Mouse (Mus musculus): ENCODE measurements around the gene Klhl2. TPM values are rescaled to one million over a fixed set of nuclear protein-coding genes. Genes with fewer than 3 reads are reported as not detected.

The Klhl2 gene
- total and polyA plus RNA-seq, 2 experiments from 2014 or later, result 5.8 to 10.5 TPM

- Histone ChIP-seq H3K4me2 (ENCODE audit: low read depth, low read length) (no peak overlapping the region), H3K4me1 (ENCODE audit: control insufficient read depth, insufficient read depth) (no peaks in the 10 kb centered on the region), H3K27me3 (ENCODE audit: control insufficient read depth, insufficient read depth, low read length) (no peaks in the 10 kb centered on the region), H3K27ac (ENCODE audit: low read depth) (no peak overlapping the region), H3K36me3 (replicated peaks; ENCODE audit: control insufficient read depth, insufficient read depth, low read length) (no peaks in the 10 kb centered on the region), H3K4me3 (ENCODE audit: low read depth, low read length) (no peak overlapping the region), H3K9ac (replicated peaks; ENCODE audit: low read depth, low read length) (no peak overlapping the region), H3K9me3 (replicated peaks; ENCODE audit: control insufficient read depth, low read length) (no peaks in the 10 kb centered on the region)
- no peak for DNase-seq (ENCODE audit: low spot score)
- TF ChIP-seq EP300 (IDR thresholded peaks at IDR 0.05; ENCODE audit: low read depth) (no peak), CTCF (IDR thresholded peaks at IDR 0.05; ENCODE audit: low read depth) (no peak)
- 84% methylated on average over 3 of the region's 3 CpGs for WGBS
- no peak for ATAC-seq (ENCODE audit: insufficient read depth, low read depth)
These were observed 51.3 kb downstream of the Klhl2 start for GRCm38 (mm10) chr8:64798503-64798902.

- H3K27ac ChIP-seq (ENCODE audit: low read depth), result no peak overlapping the region
- ATAC-seq (ENCODE audit: insufficient read depth, low read depth) (no peak), DNase-seq (ENCODE audit: low spot score) (no peak)
- H3K4me1 ChIP-seq (ENCODE audit: control insufficient read depth, insufficient read depth), result no peaks in the 10 kb centered on the region
- no peak overlapping the region for H3K9ac ChIP-seq (replicated peaks; ENCODE audit: low read depth, low read length)
- 85% methylated on average over 10 of the region's 10 CpGs for WGBS
- no peak overlapping the region for H3K4me2 ChIP-seq (ENCODE audit: low read depth, low read length)
- no peaks in the 10 kb centered on the region for H3K36me3 ChIP-seq (replicated peaks; ENCODE audit: control insufficient read depth, insufficient read depth, low read length)
- no peak overlapping the region for H3K4me3 ChIP-seq (ENCODE audit: low read depth, low read length)
- H3K9me3 ChIP-seq (replicated peaks; ENCODE audit: control insufficient read depth, low read length), result no peaks in the 10 kb centered on the region
- H3K27me3 ChIP-seq (ENCODE audit: control insufficient read depth, insufficient read depth, low read length), result no peaks in the 10 kb centered on the region
- no peak for TF ChIP-seq EP300 (IDR thresholded peaks at IDR 0.05; ENCODE audit: low read depth)
- no peak for TF ChIP-seq CTCF (IDR thresholded peaks at IDR 0.05; ENCODE audit: low read depth)
These were observed 52.1 kb downstream of the Klhl2 start for GRCm38 (mm10) chr8:64797751-64798150.

- H3K4me3 ChIP-seq (ENCODE audit: low read depth, low read length), result no peak overlapping the region
- no peak for DNase-seq (ENCODE audit: low spot score)
- 75% methylated on average over 4 of the region's 4 CpGs for WGBS
- no peaks in the 10 kb centered on the region for H3K4me1 ChIP-seq (ENCODE audit: control insufficient read depth, insufficient read depth)
- no peak for TF ChIP-seq CTCF (IDR thresholded peaks at IDR 0.05; ENCODE audit: low read depth)
- no peak for TF ChIP-seq EP300 (IDR thresholded peaks at IDR 0.05; ENCODE audit: low read depth)
- no peaks in the 10 kb centered on the region for H3K9me3 ChIP-seq (replicated peaks; ENCODE audit: control insufficient read depth, low read length)
- H3K27ac ChIP-seq (ENCODE audit: low read depth), result no peak overlapping the region
- no peak for ATAC-seq (ENCODE audit: insufficient read depth, low read depth)
- H3K4me2 ChIP-seq (ENCODE audit: low read depth, low read length), result no peak overlapping the region
- H3K27me3 ChIP-seq (ENCODE audit: control insufficient read depth, insufficient read depth, low read length), result no peaks in the 10 kb centered on the region
- H3K9ac ChIP-seq (replicated peaks; ENCODE audit: low read depth, low read length), result no peak overlapping the region
- no peaks in the 10 kb centered on the region for H3K36me3 ChIP-seq (replicated peaks; ENCODE audit: control insufficient read depth, insufficient read depth, low read length)
These were observed 58.5 kb downstream of the Klhl2 start for GRCm38 (mm10) chr8:64791250-64791881.

GRCm38 (mm10) chr8:64790418-64790817 is 59.4 kb downstream of the Klhl2 start:
- Histone ChIP-seq H3K27ac (ENCODE audit: low read depth) (no peak overlapping the region), H3K9ac (replicated peaks; ENCODE audit: low read depth, low read length) (no peak overlapping the region), H3K4me3 (ENCODE audit: low read depth, low read length) (no peak overlapping the region), H3K9me3 (replicated peaks; ENCODE audit: control insufficient read depth, low read length) (no peaks in the 10 kb centered on the region), H3K36me3 (replicated peaks; ENCODE audit: control insufficient read depth, insufficient read depth, low read length) (no peaks in the 10 kb centered on the region), H3K27me3 (ENCODE audit: control insufficient read depth, insufficient read depth, low read length) (no peaks in the 10 kb centered on the region), H3K4me1 (ENCODE audit: control insufficient read depth, insufficient read depth) (no peaks in the 10 kb centered on the region), H3K4me2 (ENCODE audit: low read depth, low read length) (no peak overlapping the region)
- ATAC-seq (ENCODE audit: insufficient read depth, low read depth) (no peak), DNase-seq (ENCODE audit: low spot score) (no peak)
- WGBS, result 65% methylated on average over 2 of the region's 2 CpGs
- TF ChIP-seq EP300 (IDR thresholded peaks at IDR 0.05; ENCODE audit: low read depth) (no peak), CTCF (IDR thresholded peaks at IDR 0.05; ENCODE audit: low read depth) (no peak)

GRCm38 (mm10) chr8:64788715-64789114 is 61.1 kb downstream of the Klhl2 start:
- 76% methylated on average over 4 of the region's 4 CpGs for WGBS
- peak; percentile 43 for DNase-seq (ENCODE audit: low spot score)
- H3K27me3 ChIP-seq (ENCODE audit: control insufficient read depth, insufficient read depth, low read length), result no peaks in the 10 kb centered on the region

GRCm38 (mm10) chr8:64786801-64787200 is 63.0 kb downstream of the Klhl2 start:
- WGBS, result 81% methylated on average over 2 of the region's 2 CpGs
- H3K4me2 ChIP-seq (ENCODE audit: low read depth, low read length), result no peak overlapping the region
- ATAC-seq (ENCODE audit: insufficient read depth, low read depth) (no peak), DNase-seq (ENCODE audit: low spot score) (no peak)
- no peak overlapping the region for H3K27ac ChIP-seq (ENCODE audit: low read depth)
- TF ChIP-seq EP300 (IDR thresholded peaks at IDR 0.05; ENCODE audit: low read depth) (no peak), CTCF (IDR thresholded peaks at IDR 0.05; ENCODE audit: low read depth) (no peak)
- H3K4me3 ChIP-seq (ENCODE audit: low read depth, low read length), result no peak overlapping the region
- H3K9me3 ChIP-seq (replicated peaks; ENCODE audit: control insufficient read depth, low read length), result no peaks in the 10 kb centered on the region
- H3K27me3 ChIP-seq (ENCODE audit: control insufficient read depth, insufficient read depth, low read length), result no peaks in the 10 kb centered on the region
- H3K4me1 ChIP-seq (ENCODE audit: control insufficient read depth, insufficient read depth), result no peaks in the 10 kb centered on the region
- H3K9ac ChIP-seq (replicated peaks; ENCODE audit: low read depth, low read length), result no peak overlapping the region
- H3K36me3 ChIP-seq (replicated peaks; ENCODE audit: control insufficient read depth, insufficient read depth, low read length), result no peaks in the 10 kb centered on the region

More at GRCm38 (mm10) chr8:64788715-64789114, 61.1 kb downstream of the Klhl2 start:
- Histone ChIP-seq H3K9ac (replicated peaks; ENCODE audit: low read depth, low read length) (no peak overlapping the region), H3K36me3 (replicated peaks; ENCODE audit: control insufficient read depth, insufficient read depth, low read length) (no peaks in the 10 kb centered on the region), H3K4me2 (ENCODE audit: low read depth, low read length) (no peak overlapping the region), H3K9me3 (replicated peaks; ENCODE audit: control insufficient read depth, low read length) (no peaks in the 10 kb centered on the region), H3K4me1 (ENCODE audit: control insufficient read depth, insufficient read depth) (no peaks in the 10 kb centered on the region), H3K4me3 (ENCODE audit: low read depth, low read length) (no peak overlapping the region), H3K27ac (ENCODE audit: low read depth) (no peak overlapping the region)
- TF ChIP-seq CTCF (IDR thresholded peaks at IDR 0.05; ENCODE audit: low read depth), result no peak
- TF ChIP-seq EP300 (IDR thresholded peaks at IDR 0.05; ENCODE audit: low read depth), result no peak
- ATAC-seq (ENCODE audit: insufficient read depth, low read depth), result no peak
